Mouse (Mus musculus): Measurements from ENCODE around the gene Colgalt1.

Gene Colgalt1

GRCm38 (mm10) chr8:71588762-71589161 lies 22.0 kb upstream of the Colgalt1 start:
- intact Hi-C loops (cut with DNase I) = no loop called here

- intact Hi-C loops (cut with DNase I) = no loop called here
Observed at GRCm38 (mm10) chr8:71591017-71591416, 19.8 kb upstream of the Colgalt1 start.

- intact Hi-C loops (cut with DNase I) = no loop called here
Observed at GRCm38 (mm10) chr8:71591471-71592373, 19.1 kb upstream of the Colgalt1 start, which contains the start of gene Pgls. Gene Pgls (plus strand): TSS chr8:71592176.

GRCm38 (mm10) chr8:71592374-71593170 lies 18.2 kb upstream of the Colgalt1 start:
- intact Hi-C loops (cut with DNase I) = no loop called here

GRCm38 (mm10) chr8:71593556-71594323 lies 17.1 kb upstream of the Colgalt1 start:
- intact Hi-C loops (cut with DNase I) = no loop called here

GRCm38 (mm10) chr8:71594324-71594722 lies 16.5 kb upstream of the Colgalt1 start:
- intact Hi-C loops (cut with DNase I) = no loop called here

- intact Hi-C loops (cut with DNase I) = loop anchor here (1.0 to 2.0 kb wide), 2 partner anchors 35 to 65 kb away; no protein-coding TSS in a partner anchor
Observed at GRCm38 (mm10) chr8:71595862-71596261, 14.9 kb upstream of the Colgalt1 start.

GRCm38 (mm10) chr8:71596384-71596783 lies 14.4 kb upstream of the Colgalt1 start:
- intact Hi-C loops (cut with DNase I) = loop anchor here (1.0 to 2.0 kb wide), 2 partner anchors 35 to 64 kb away; no protein-coding TSS in a partner anchor

- intact Hi-C loops (cut with DNase I) = loop anchor here (1.0 to 2.0 kb wide), 2 partner anchors 35 to 64 kb away; no protein-coding TSS in a partner anchor
Observed at GRCm38 (mm10) chr8:71596798-71597197, 14.0 kb upstream of the Colgalt1 start.

- intact Hi-C loops (cut with DNase I) = loop anchor here (2.0 kb wide), 1 partner anchor 63 kb away; no protein-coding TSS in a partner anchor
Observed at GRCm38 (mm10) chr8:71597451-71597850, 13.3 kb upstream of the Colgalt1 start, which contains the start of gene Fam129c. Gene Fam129c (plus strand): TSS chr8:71597648.

- intact Hi-C loops (cut with DNase I) = no loop called here
Observed at GRCm38 (mm10) chr8:71598375-71598774, 12.4 kb upstream of the Colgalt1 start.

- intact Hi-C loops (cut with DNase I) = no loop called here
Observed at GRCm38 (mm10) chr8:71598841-71599240, 12.0 kb upstream of the Colgalt1 start.

- intact Hi-C loops (cut with DNase I) = no loop called here
Observed at GRCm38 (mm10) chr8:71601939-71602665, 8.7 kb upstream of the Colgalt1 start.

- intact Hi-C loops (cut with DNase I) = no loop called here
Observed at GRCm38 (mm10) chr8:71602666-71603334, 8.0 kb upstream of the Colgalt1 start.

- intact Hi-C loops (cut with DNase I) = no loop called here
Observed at GRCm38 (mm10) chr8:71604021-71604420, 6.8 kb upstream of the Colgalt1 start.

GRCm38 (mm10) chr8:71612141-71612540 lies 1.3 kb downstream of the Colgalt1 start:
- intact Hi-C loops (cut with DNase I) = loop anchor here (5.0 kb wide), 1 partner anchor 50 kb away; no protein-coding TSS in a partner anchor

GRCm38 (mm10) chr8:71613418-71613817 lies 2.6 kb downstream of the Colgalt1 start:
- intact Hi-C loops (cut with DNase I) = loop anchor here (5.0 kb wide), 1 partner anchor 49 kb away; no protein-coding TSS in a partner anchor

GRCm38 (mm10) chr8:71619786-71620185 lies 9.0 kb downstream of the Colgalt1 start:
- intact Hi-C loops (cut with DNase I) = no loop called here

GRCm38 (mm10) chr8:71625088-71625487 lies 14.3 kb downstream of the Colgalt1 start:
- intact Hi-C loops (cut with DNase I) = no loop called here
